Mouse (Mus musculus): ENCODE data around the gene Akap13.

Akap13 gene

DNA sequence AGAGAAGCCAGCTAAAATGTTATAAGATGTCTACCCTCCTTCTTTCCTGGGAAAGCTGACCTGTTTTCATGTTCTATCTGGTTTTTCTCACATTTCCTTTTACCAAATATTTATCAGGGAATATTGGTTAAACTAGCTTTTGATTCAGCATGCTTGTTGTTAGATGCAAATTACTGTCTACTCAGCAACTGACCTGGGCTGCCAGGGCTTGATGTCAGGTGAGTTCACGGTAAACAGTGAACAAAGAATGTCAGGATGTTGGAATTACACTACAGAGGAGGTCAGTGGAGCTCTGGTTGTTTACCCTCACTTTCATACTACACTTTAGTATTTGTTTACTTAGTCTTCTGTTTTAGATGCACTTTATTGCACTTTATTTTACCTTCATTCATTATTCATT is 5.0 kb downstream of the Akap13 start:
- no peak for DNase-seq (ENCODE audit: low spot score)

DNA sequence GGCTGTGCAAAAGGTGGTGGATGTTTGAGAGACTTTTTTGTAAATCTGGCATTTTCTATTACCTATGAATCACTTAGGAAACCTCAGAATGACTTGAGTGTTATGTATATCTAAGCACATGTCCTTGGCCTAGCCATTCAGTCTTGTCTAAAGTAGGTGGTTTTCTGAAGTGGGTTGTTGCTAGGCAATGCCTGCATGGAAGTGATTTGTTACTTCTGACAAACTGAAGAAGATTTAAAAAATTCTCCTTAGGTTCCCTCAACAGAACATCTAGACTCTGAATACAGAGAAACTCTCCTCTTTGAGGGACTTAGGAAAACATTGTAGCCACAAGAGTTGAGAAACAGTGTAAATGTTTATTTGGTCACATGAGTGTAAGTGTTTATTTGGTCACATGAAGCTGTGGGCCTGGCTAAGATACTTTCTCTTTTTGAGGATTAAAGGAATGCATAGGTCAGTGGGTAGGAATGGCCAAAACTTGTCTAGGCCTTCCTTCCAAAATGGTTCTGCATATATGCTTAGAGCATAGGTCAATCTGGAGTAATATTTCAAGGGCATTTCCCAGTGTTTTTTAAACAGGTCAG is 8.3 kb downstream of the Akap13 start:
- no peak for DNase-seq (ENCODE audit: low spot score)

DNA sequence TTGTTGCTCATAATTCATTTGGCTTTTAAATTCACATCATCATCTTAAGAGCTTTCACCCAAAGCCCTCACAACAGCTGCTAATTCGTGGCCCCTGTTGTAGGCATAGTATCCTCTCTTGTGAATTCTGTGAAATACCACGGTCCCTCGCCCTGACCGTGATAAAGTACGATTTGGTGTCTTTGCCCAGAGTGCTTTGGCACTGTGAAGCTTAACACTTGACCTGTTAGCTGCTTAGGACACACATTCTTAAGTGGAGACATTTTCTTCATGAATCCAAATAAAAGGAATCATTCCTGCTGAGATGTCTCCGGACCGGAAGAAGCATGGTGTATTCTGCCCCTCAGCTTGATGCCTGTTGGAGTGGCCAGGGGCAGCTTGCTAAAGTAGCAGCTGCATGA is 12.5 kb downstream of the Akap13 start:
- DNase-seq (ENCODE audit: low spot score): no peak

DNA sequence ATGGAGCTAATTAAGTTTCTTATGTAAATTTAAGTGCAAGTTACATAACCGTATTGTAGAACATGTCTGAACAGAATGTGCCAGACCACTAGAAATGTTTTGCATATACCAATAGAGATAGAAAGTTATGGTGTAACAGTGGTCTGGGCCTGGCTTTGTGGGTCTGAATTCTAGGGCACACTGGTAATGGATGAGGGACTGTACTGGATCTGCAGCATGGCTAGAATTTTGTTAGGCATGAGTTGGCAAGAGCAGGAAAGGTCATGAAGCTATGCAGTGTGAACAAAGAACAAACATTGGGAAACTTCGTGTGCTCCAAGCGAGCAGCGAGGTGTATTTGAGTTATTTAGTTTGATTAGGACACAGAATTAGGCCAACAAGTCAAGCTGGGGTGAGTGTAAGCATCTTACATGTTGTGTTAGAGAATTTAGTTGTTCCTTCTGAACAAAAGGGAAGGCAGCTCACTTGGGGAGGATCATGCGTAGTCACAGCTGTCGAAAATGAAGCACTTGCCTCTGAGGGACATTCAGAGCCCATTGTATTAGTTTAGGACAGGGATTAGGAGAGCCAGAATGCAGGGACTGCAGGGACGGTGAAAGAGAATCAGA is 15.1 kb downstream of the Akap13 start:
- no peak for DNase-seq (ENCODE audit: low spot score)

DNA sequence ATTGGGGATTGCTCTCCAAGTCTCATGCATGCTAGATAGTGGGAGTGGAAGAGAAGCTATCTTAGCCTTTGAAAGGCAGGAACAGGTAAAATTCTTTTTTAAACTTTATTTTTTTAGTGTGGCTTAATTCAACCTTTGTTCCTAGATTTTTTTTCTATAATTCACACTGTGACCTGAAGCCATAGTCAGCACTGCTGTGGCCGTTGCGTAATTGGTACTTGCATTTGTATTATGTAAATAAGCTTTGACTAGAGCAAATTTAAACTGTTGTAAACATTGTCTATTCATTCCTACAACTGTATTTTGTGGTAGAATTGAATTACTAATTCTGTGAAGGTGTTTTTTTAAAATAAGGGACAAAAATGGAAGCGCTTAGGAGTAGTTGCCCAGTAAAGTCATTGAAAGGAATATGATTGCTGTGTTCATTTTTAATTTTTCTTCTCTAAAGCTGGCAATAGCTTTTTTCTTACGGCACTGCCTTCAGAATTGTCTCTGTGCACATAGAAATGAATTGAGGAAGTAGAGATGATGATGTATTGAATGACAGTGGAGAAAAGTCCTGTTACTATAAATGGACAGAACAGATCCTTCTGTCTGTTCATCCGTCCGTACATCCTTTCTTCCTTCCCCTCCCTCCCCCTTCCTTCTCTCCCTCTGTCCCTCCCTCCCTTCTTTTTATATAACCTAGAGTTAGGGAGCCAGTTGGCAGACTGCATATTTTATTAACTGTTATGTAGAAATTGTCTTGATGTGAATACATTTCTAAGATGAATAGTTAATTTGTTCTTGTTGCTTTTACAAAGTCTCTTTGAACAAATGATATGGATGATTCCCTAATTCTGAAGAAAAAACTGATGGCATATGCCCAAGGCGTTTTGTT is 17.2 kb downstream of the Akap13 start:
- DNase-seq (ENCODE audit: low spot score): no peak

DNA sequence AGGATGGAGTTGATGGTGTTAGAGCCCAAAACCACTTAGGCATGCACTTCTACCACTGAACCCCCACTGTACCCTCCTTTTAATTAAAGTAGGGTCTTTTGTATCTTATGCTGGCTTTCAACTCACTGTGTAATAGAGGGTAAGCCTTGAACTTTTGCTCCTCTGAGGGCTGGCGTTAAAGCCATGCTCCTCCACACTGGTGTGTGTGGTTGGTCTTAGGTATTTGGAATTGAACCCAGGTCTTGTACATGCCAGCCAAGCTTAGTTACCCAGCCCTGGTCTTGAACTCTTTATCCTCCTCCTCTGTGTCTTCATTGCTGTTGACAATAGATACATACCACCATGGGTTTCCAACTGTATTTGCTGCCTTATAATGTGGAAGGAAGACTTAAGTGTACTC is 18.0 kb downstream of the Akap13 start:
- DNase-seq (ENCODE audit: low spot score): no peak

DNA sequence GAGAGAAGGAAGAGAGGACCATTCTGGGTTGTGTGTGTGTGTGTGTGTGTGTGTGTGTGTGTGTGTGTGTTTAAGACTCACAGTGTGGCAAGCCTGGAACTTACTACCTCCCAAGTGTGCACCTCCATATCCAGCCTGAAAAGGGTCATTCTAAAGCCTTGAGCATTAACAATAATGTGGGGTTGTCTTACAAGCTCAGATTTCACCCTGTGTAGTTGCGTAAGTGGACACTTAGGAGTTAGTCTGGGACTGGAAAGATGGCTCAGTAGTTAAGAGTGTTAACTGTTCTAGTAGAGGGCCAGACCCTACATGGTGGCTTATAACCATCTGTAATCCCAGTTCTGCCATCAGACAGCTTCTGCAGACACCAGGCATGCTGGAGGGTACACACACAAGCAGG is 18.7 kb downstream of the Akap13 start:
- no peak for DNase-seq (ENCODE audit: low spot score)

DNA sequence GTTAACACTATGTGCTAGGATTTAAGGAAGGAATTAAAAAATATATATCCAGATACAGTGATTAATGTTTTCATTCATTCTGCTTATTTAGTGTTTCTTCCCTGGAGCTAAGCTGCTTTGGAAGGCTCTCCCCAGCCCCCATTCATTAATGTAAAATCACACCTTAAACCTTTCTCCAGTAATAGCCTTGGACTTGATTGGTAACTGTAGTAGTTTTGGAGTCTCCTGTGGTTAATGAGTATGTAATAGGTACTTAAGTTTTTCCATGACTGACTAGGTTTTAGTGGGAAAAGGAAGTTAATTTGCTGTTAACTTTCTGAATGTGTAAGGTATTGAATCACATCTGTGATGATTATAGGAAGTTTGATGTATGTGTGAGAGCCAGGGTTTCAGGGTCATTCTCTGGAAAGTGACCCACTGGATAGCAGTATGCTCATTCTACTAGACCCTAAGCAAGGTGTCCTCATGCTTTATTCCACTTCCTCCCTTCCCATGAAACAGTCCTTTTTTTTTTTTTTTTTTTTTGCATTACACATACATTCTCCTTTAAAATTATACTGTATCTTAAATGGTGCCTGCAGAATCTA is 19.3 kb downstream of the Akap13 start:
- DNase-seq (ENCODE audit: low spot score): no peak

DNA sequence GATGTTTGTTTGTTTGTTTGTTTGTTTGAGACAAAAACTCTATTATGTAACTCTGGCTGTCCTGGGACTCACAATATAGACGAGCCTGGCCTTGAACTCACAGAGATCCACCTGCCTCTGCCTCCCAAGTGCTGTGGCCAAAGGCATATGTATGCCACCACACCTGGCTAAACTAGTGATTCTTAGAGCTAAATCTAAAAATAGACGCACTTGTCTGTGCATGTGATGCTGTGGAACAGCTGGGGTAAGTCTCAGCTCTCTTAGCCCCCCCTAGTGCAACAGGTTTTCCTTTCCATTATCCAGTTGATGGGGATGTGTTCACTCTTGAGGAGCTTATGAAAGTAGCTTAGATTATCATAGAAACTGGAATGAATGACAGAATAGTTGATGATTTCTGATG is 22.7 kb downstream of the Akap13 start:
- DNase-seq (ENCODE audit: low spot score): no peak

DNA sequence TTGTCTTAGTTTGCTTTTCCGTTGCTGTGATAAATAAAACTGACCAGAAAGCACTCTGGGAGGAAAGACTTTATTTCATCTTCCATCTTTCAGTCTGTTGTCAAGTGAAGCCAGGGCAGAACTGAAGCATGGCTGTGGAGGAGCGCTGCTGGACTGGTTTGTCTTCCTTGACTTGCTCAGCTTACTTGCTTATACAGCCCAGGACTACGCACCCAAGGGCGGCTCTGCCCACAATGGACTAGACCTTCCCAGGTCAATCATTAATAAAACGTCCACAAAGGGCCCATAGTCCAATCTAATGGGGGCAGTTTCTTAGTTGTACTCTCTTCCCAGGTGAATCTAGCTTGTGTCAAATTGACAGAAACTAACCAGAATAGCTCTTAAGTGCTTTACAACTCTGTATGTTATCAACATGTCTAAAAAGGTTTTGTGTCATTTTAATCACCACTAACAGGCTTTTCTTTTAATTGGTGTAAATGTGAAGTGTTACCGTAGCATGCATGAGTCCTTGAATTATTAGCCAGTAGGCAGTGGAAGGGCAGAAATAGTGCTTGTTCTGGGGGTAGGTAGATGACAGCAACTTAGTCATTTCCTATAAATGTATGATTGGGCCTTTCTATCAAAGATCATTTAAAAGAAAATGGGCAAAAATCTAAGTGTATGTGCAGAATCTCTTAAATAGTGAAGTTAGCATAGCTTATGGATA is 25.5 kb downstream of the Akap13 start:
- DNase-seq (ENCODE audit: low spot score): no peak

DNA sequence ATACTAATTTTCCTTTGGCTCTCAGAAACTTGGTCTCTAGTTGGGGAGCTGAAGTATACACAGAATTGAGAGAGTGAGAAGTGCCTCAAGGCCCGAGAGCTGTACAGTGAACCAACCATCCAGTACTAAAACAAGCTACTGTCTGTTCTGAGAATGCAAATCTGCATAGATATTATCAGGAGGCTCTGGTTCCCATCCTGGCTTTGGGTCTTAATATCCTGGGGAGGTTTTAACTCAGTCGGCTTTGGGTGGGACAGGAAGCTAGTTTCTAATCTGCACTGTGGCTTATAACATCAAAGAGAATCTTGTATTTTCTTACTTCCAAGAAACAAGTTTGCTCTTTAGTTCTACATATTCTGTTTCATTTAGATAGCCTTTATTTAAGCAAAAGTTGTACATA is 30.7 kb downstream of the Akap13 start:
- DNase-seq (ENCODE audit: low spot score): no peak

DNA sequence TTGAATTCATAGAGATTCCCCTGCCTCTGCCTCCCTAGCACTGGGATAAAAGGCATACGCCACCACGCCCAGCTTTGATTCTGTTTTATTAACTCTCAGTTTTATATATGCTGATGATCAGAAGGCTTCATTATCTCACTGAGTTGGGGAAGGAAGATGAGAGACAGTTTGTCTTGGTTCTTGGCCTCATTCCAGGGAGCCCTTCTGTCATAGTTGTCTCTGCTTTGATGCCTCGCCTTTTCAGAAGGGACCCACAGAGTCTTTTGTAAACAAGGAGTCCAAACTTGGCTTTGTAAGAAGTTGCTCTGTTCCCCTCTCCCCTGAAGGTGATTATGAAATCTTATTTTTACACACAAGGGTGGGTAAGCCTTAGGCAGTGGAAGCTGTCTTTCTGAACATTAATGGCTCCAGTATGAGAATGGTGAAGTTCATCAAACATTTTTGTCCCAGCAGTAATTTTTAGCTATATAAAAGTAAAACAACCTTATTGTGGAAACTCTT is 40.7 kb downstream of the Akap13 start:
- DNase-seq (ENCODE audit: low spot score): no peak

DNA sequence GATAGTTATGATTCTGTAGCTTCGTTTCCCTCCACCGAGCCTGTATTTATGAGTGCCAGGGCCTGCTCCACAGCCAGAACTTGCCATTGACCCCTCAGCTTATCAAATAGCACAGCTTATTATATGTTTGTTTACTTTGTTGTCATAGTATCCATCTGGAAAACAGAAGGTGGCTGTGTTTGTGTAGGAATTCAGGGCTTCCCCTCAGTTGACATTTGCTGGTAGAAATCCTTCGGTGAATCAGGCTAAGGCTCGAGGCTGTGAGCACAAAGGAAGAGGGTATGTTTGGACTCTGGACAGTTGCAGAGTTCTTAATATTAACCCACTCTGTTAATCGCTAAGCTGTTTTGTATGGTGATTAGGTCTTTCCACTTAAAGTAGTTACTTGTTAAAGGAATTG is 43.3 kb downstream of the Akap13 start:
- DNase-seq (ENCODE audit: low spot score): no peak

DNA sequence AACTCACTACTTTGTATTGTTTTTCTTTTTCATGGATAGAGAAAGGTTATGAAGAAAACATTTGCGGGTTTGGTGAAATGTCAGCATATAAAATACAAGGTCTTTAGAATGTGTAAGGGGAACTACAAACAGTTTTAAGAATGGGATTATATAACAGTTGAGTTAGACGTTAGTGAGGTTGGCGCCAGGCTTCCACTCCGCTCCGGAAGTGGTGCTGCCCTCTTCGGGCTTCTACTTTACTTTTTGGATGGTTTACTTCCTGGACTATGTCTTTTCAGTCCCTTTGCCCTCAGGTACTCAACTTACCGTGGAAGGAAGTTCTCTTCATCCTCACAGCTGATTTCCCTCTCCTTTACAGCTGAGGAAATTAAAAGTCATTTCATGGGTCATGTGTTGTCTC is 43.9 kb downstream of the Akap13 start:
- DNase-seq (ENCODE audit: low spot score): no peak

DNA sequence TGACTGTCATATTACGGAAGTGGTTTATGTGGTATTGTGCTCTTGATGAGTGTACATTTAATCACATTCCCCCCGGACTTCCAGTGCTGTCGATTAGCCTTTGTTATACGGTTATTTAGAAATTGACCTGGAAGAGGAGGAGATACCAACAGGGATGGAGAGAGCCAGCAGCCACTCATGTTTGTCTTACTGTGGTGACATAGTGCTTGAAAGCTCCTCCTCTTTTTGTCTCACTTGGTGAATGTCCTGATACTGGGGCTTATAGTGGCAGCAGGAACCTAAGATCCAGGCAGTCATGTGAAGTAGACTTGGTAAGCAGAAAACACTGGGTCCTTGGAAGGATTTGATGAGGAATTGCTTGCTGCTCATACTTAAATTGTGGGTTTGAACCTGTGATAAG is 44.8 kb downstream of the Akap13 start:
- DNase-seq (ENCODE audit: low spot score): no peak

DNA sequence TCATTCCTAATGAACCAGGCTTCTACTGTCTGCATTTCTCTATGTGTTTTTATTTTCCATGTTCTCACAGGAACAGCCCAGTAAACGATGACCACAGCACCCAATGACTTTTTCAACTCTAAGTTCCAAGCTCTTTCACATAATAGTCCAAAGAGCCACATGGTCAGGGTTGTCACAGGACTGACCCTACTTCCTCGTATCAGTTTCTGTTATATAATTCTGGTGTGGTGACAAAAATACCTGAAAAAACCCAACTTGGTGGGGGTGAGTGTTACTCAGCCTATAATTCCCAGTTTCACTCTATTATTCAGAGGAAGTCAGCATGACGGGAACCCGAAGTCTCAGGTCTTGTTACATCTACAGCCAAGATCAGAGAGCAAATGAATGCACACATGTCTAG is 45.5 kb downstream of the Akap13 start:
- DNase-seq (ENCODE audit: low spot score): no peak

DNA sequence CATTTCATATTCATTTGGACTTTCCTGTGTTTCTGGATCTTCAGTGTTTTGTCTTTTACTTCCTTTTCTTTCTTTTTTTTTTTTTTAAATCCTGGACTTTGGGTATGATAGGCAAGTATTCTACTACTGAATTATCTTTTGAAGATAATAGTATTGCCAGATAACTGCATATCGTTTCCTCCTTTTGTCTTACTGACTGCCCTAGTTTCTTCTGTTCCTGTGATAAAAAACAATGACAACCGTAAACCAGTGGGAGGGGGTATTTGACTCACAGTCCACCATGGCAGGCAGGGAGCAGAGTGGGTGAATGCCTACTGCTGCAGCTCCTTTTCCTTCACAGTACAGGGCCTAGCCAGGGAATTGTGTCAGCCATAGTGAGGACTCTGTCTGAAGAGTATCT is 49.2 kb downstream of the Akap13 start:
- no peak for DNase-seq (ENCODE audit: low spot score)

DNA sequence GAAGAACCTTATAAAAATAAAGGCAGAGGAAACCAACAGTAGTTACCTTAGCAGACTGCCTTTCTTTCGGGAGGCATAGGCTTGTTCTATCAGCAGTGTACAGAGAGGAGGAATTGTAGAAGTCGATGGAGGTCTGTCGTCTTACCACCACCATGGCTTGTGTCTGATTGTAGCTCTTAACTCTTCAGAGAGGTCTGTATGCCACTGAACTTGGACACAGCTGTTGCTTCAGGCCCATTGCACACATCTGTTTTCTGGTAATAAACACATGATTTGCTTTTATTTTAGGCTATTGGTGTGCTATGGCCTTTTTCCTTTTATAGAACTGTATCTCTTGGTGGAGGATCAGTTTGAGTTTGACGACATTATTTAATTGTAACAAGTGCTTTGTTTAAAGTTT is 51.3 kb downstream of the Akap13 start:
- DNase-seq (ENCODE audit: low spot score): no peak

DNA sequence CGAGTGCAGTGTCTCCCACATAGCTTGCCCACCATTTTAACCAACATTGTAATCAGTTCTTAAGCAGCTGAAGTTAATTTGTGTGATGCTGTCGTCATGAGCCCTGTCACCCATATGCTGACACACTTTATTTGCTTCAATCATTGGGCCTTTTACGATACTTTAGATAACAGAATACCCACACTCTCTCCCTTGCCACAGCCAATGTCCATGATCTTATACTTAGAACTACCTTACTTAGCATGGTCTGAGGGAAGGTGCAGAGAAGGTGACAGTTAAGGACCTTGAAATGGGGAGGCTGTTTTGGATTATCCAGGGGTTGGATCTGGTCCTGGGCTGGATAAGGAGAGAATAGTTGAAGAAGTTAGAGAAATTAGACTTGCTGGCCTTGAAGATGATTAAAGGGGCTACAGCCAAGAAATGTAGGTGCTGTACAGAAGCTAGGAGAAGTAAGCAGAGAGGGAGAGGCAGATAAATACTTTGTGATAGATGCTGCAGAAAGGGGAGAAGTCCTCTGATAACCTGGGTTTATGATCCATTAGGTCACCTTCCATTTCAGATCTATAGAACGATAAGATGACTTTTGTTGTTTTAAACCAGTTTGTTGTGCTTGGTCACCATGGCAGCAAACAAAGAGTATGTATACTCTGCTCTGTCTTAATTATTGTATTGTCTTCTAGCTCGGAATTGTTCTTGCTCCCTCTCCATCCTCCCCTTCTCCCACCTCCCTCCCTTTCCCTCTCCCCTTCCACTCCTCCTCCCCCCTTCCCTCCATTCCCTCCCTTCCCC is 53.9 kb downstream of the Akap13 start:
- no peak for DNase-seq (ENCODE audit: low spot score)

DNA sequence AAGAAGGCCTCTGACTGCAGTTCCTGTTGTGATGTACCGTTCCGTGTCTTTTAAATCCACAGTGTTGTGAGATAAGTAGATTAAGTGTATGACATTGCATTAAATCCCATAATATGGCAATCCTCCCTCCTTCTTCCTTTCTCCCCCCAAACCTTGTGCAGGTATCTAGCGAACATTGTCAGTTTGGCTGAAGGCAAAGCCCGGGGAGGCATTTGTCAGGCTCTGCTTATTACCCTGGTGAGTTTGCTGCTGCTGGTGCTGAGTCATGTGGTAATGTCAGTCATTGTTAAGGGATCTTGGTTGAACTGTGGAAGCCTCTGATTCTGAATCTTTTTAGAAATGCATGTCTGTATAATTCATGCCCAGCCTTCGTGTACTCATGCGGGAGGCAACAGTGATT is 60.1 kb downstream of the Akap13 start:
- DNase-seq (ENCODE audit: low spot score): no peak
